Mouse (Mus musculus) CD4-positive, CD25-positive, alpha-beta regulatory T cell, adult 4 months (primary cell): Measurements from ENCODE around the gene Rab11fip4. TPM values are rescaled to one million over a fixed set of nuclear protein-coding genes. Genes with fewer than 3 reads are reported as not detected.

Experiments used
- ATAC-seq: one replicate; pipeline ENCODE4 v1.8.0; 2017
- polyA plus RNA-seq, 2 experiments: library from polyadenylated mRNA; unstranded; fragments of 100-300 nt; shearing (Covaris generic); gene quantifications; one replicate each; pipeline ENCODE4 v1.2.1; 2017

Rab11fip4 gene
- polyA plus RNA-seq, 2 experiments from 2014 or later: 8.3 to 13.0 TPM

GRCm38 (mm10) chr11:79655592-79655991 lies 64.6 kb downstream of the Rab11fip4 start:
- ATAC-seq: no peak

- no peak for ATAC-seq
Observed at GRCm38 (mm10) chr11:79656491-79656890, 65.5 kb downstream of the Rab11fip4 start.

GRCm38 (mm10) chr11:79657053-79657452 lies 66.0 kb downstream of the Rab11fip4 start:
- ATAC-seq: no peak

DNA sequence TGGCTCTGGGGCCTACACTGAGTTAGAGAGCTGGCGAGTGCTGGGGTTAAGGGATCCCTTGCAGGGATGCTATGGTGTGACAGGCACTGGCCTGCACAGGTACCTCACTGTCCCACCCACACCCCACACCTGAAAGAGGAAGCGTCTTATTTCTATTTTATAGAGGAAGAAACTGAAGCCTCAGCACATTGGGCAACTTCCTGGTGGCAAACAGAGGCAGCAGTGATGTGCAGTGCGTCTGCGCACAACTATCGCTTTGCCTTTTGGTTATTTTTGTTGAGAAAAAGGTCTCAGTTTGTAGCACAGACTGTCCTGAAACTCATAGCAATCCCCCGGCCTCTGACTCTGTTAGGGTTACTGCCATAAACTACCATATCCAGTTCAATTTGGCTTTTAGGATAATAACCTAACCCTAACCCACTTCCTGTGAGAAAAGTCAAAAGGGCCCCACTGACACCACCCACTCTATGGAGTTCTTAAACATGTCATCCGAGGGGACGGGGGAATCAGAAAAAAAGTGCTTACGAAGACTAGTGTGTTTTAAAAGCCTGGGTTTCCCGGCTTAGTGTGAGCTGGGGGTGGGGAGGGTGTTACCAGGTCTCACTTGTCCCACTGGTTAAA lies 67.3 kb downstream of the Rab11fip4 start:
- ATAC-seq: peak; percentile 78

GRCm38 (mm10) chr11:79660361-79661205 lies 69.6 kb downstream of the Rab11fip4 start:
- peak; percentile 77 for ATAC-seq

GRCm38 (mm10) chr11:79661877-79662545 lies 71.0 kb downstream of the Rab11fip4 start:
- no peak for ATAC-seq

DNA sequence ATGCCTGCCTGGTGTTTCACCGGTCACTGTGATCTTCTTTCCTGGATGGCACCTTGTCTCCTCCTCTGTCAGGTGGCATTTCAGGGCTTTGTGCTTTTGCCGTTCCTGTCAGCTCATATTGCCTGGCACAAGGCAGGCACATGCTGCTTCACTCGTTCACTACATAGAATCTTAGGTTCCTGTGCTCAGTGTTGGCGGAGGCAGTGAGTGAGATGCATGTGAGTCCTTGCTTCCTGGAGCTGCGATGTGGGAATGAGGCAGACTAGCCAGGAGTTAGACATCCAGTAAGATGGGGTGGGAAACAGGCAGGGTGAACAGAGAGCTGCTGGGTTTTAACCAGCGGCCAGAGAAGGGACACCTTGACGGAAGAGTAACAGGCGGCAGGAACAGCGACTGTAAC lies 72.1 kb downstream of the Rab11fip4 start:
- no peak for ATAC-seq

DNA sequence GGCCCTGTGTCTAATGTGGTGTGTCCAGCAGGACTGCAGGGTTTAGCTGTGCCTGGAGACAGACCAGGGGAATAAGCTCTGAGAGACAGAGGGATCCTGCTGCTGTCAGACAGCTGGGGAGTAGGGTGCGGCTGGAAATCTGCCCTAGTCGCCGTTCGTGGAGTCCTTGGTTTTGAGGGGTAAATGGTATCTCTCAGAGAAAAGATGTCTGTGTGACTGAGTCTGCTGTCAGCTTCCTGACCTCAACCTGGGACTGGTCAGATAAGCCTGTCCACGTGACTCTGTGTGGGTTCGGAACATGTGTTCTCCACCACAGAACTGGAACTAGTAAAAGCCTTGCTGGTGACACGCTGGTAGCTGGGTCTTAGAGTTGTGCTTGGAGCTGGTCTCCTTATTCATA lies 72.6 kb downstream of the Rab11fip4 start:
- no peak for ATAC-seq

GRCm38 (mm10) chr11:79666544-79666943 lies 75.5 kb downstream of the Rab11fip4 start:
- ATAC-seq: no peak

- no peak for ATAC-seq
Observed at GRCm38 (mm10) chr11:79669210-79669609, 78.2 kb downstream of the Rab11fip4 start.

DNA sequence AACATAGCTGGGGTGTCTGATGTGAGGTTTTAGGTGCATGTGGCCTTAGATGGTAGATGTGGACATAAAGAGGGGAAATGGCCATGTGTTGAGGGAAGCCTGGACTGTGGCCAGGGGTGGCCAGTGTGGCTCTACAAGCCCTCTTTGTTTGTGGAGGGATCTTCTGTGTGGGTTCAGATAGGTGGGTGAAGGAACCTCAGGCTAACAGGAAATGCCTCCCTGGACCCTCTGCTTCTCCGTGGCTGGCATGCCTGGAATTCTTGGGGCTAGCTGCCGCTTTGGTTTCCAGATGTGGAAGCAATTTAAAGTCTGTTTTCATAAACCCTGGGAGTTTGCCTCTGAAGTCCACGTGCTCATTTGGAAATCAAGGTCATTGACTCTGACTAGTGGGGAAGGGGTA lies 78.9 kb downstream of the Rab11fip4 start:
- ATAC-seq: no peak

DNA sequence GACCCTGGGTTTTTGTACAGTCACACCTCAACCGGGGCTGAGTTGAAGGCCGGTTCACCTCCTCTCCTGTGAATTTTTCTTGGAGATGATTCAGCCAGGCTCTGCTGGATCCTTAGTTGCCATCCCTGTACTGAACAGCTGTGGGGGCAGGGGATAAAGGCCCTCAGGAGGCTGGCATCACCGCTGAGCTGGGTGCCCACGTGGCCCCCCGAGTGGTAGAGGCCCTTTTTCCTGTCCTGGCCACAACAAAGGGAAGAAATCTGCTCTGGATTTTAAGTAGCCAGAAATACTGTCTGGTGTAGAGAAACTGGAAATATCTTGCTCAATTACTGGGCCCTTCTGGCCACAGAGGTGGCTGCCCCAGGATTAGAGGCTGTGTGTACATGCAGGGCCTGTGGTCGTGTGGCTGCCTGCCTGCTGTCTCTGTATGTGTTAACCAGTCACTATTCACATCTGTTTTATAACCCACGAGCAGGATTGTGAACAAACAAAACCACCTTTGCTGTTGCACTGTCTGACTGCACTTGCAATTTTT lies 79.5 kb downstream of the Rab11fip4 start:
- ATAC-seq: peak; percentile 32

DNA sequence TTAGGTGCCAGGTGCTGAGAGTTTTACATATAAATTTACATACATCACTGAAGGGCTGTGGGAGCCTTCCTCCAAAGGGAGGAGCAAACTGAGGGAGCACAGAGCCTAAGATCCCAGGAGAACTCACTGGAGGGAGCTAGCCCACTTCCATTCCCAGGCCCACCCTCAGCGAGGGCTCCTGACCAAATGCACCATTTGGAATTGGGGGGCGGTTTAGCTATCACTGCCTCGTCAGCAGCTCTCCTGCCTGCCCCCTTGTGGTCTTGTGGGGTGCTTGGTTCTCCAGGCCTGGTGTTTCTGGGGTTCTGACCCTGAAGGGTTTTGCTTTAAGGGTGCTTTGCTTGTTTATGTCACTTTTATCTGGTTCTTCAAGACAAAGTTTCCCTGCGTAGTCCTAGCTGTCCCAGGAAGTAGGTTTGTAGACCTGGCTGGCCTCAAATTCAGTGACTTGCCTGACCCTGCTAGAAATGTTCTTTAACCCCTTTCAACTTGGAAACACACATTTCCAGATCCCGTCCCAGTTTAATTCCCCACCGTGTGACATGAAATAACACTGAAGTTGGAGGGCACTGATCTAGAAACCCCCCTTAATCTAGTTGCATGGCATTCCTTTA lies 80.8 kb downstream of the Rab11fip4 start:
- no peak for ATAC-seq

DNA sequence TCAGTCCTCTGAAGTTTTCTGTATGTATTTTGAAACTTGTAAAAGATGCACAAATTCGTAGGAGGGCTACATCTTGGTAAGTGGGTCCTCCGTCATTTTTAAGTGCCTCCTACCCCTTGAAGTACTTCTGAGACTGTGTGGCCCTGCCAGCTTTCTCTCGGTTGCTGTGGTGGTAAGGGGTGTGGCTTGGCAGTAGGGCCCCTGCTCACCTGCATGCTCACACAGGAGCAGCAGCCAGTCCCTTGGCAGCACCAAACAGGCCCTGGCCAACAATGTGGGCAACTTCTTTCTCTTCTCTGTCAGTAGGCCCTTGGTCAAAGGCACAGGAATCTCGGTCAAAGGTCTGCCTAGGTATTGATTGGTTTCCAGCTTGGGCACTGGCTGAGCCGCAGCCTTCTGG lies 82.1 kb downstream of the Rab11fip4 start:
- no peak for ATAC-seq

DNA sequence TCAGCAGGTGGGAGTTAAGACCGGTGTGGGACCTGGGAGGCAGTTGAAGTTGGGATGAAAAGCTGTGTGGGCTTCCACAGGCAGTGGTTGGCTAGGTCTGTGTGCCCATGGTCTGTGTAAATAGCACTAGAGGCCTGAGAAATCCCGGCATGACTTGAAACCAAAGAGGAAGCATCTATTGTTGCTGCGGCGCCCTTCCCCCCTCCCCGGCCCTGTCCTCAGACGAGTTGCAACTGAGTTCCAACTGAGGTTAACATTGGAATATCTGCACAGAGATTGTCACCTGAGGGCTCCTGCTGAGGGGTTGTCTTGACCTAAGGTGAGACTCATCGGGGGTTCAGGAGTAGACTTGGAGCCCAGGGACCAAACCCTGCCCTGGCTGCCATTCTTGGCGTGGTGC lies 82.7 kb downstream of the Rab11fip4 start:
- no peak for ATAC-seq

DNA sequence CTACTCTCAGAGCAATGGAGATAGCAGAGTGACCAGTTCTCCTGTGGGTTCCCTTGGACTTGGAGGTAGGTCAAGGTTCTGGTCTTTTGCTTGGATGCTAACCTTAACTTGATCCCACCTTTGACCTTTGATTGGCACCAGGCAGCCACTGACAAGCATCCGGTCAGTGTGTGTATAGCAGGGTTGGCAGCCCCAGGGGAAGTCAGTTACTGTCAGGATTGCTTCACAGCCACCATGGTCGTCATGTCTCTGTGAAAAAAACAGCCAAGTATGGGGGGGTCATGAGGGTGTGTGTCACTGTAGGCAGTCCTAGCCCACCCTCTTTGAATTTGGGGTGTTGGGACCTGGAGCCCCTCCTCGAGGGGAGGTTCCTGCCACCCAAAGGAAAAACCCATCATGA lies 83.2 kb downstream of the Rab11fip4 start:
- ATAC-seq: no peak

GRCm38 (mm10) chr11:79674632-79675031 lies 83.6 kb downstream of the Rab11fip4 start:
- no peak for ATAC-seq

GRCm38 (mm10) chr11:79675285-79675684 lies 84.3 kb downstream of the Rab11fip4 start:
- ATAC-seq: no peak

GRCm38 (mm10) chr11:79675994-79676393 lies 85.0 kb downstream of the Rab11fip4 start:
- peak; percentile 53 for ATAC-seq

GRCm38 (mm10) chr11:79676483-79676967 lies 85.5 kb downstream of the Rab11fip4 start:
- peak; percentile 81 for ATAC-seq

GRCm38 (mm10) chr11:79677402-79677801 lies 86.4 kb downstream of the Rab11fip4 start:
- peak; percentile 15 for ATAC-seq

GRCm38 (mm10) chr11:79678363-79679153 lies 87.5 kb downstream of the Rab11fip4 start:
- ATAC-seq: no peak
